Mouse (Mus musculus): Measurements from ENCODE around the gene Slc11a2.

- TF ChIP-seq TCF12 (IDR thresholded peaks at IDR 0.05; ENCODE audit: low read depth, low read length) = no peak
- no peak for TF ChIP-seq NELFE (IDR thresholded peaks at IDR 0.05; ENCODE audit: low read depth, low read length)
- no peak for TF ChIP-seq POLR2AphosphoS2 (IDR thresholded peaks at IDR 0.05; ENCODE audit: low read depth, low read length)
- TF ChIP-seq ZKSCAN1 (IDR thresholded peaks at IDR 0.05; ENCODE audit: borderline replicate concordance, low read depth, low read length) = no peak
Observed at GRCm38 (mm10) chr15:100470037-100470436, 45.2 kb upstream of the Slc11a2 start.

Data from CH12.LX (cell line).